Comparison of ENCODE assay signal across 9 mouse cellular contexts in genomic region chr19:10244183-10244582, GRCm38 (mm10). TPM values are rescaled to one million over a fixed set of nuclear protein-coding genes. Genes with fewer than 3 reads are reported as not detected.
DNase-seq lines count a peak whose midpoint lies in the region; ATAC-seq and TF ChIP-seq lines count a peak whose summit lies in the region.
"Had no signal": no experiment of that assay in that cellular context is flagged by ENCODE, and none has a peak within 500 bp of the region (broad histone marks: within the 10 kb centered on the region; RNA-seq: fewer than 3 reads in every experiment).

No protein-coding gene starts in this region.

- no peaks in the 10 kb centered on the region for H3K36me3 ChIP-seq in kidney, embryonic 15.5 days
- H3K36me3 ChIP-seq in G1E (replicated peaks), result no peaks in the 10 kb centered on the region
- H3K36me3 ChIP-seq in liver, adult 2 months (ENCODE audit: control insufficient read depth, insufficient read depth, low read length), result no peaks in the 10 kb centered on the region
- no peaks in the 10 kb centered on the region for H3K36me3 ChIP-seq in stomach, postnatal 0 days (ENCODE audit: control insufficient read depth, insufficient read depth, low read length)
- peaks cover 11% of the 10 kb centered on the region; the same call in 1 of the 2 replicates for H3K36me3 ChIP-seq in midbrain, embryonic 13.5 days

- H3K9me3 ChIP-seq in kidney, embryonic 15.5 days (replicated peaks), result no peaks in the 10 kb centered on the region
- H3K9me3 ChIP-seq in G1E (replicated peaks), result peaks cover 3% of the 10 kb centered on the region; the same call in 1 of the 2 replicates
- no peaks in the 10 kb centered on the region for H3K9me3 ChIP-seq in stomach, postnatal 0 days (ENCODE audit: control insufficient read depth, low read length)
- H3K9me3 ChIP-seq in midbrain, embryonic 13.5 days, result no peaks in the 10 kb centered on the region

- TF ChIP-seq CTCF in G1E (IDR thresholded peaks at IDR 0.05; ENCODE audit: low read depth, low read length), result peak; percentile 35; the same call in 1 of the 2 replicates
- TF ChIP-seq CTCF in bone marrow, adult 2 months (IDR thresholded peaks at IDR 0.05; ENCODE audit: control insufficient read depth, insufficient read depth, low read length), result peak; percentile 57
- TF ChIP-seq CTCF in liver, adult 2 months (IDR thresholded peaks at IDR 0.05; ENCODE audit: low read depth, low read length), result peak; percentile 92
- TF ChIP-seq CTCF in stomach, postnatal 0 days (IDR thresholded peaks at IDR 0.05; ENCODE audit: low read depth), result peak; percentile 81

- 14% methylated on average over 3 of the region's 3 CpGs for WGBS in kidney, embryonic 15.5 days
- 24% methylated on average over 3 of the region's 3 CpGs for WGBS in bone marrow, adult 2 months
- 6% methylated on average over 3 of the region's 3 CpGs for WGBS in liver, adult 2 months
- 18% methylated on average over 3 of the region's 3 CpGs for WGBS in stomach, postnatal 0 days
- WGBS in midbrain, embryonic 13.5 days, result 16% methylated on average over 3 of the region's 3 CpGs

- H3K27ac ChIP-seq in kidney, embryonic 15.5 days, result no peak overlapping the region
- H3K27ac ChIP-seq in bone marrow, adult 2 months (ENCODE audit: control insufficient read depth, insufficient read depth, low read depth, low read length, poor library complexity), result no peak overlapping the region
- H3K27ac ChIP-seq in liver, adult 2 months (replicated peaks; ENCODE audit: insufficient read depth, low read depth, low read length), result no peak overlapping the region
- no peak overlapping the region for H3K27ac ChIP-seq in stomach, postnatal 0 days (replicated peaks)
- no peak overlapping the region for H3K27ac ChIP-seq in midbrain, embryonic 13.5 days
- H3K27ac ChIP-seq: macrophage had no signal

- H3K4me3 ChIP-seq in kidney, embryonic 15.5 days (replicated peaks), result no peak overlapping the region
- H3K4me3 ChIP-seq in G1E (ENCODE audit: low read depth, low read length), result no peak overlapping the region
- no peak overlapping the region for H3K4me3 ChIP-seq in bone marrow, adult 2 months (replicated peaks; ENCODE audit: control insufficient read depth, low read depth, low read length)
- no peak overlapping the region for H3K4me3 ChIP-seq in liver, adult 2 months (ENCODE audit: insufficient read depth, low read depth, low read length)
- H3K4me3 ChIP-seq in stomach, postnatal 0 days (ENCODE audit: low read depth, low read length), result no peak overlapping the region
- no peak overlapping the region for H3K4me3 ChIP-seq in midbrain, embryonic 13.5 days (replicated peaks)

- no peak overlapping the region for H3K9ac ChIP-seq in kidney, embryonic 15.5 days
- H3K9ac ChIP-seq in liver, adult 2 months (ENCODE audit: low read depth, low read length), result no peak overlapping the region
- no peak overlapping the region for H3K9ac ChIP-seq in stomach, postnatal 0 days (ENCODE audit: low read length)
- no peak overlapping the region for H3K9ac ChIP-seq in midbrain, embryonic 13.5 days (replicated peaks)

- H3K4me2 ChIP-seq in kidney, embryonic 15.5 days, result no peak overlapping the region
- H3K4me2 ChIP-seq in stomach, postnatal 0 days (replicated peaks; ENCODE audit: low read depth), result no peak overlapping the region
- no peak overlapping the region for H3K4me2 ChIP-seq in midbrain, embryonic 13.5 days (replicated peaks)

- no peak for TF ChIP-seq POLR2A in bone marrow, adult 2 months (IDR thresholded peaks at IDR 0.05; ENCODE audit: borderline replicate concordance, control insufficient read depth, low read depth, low read length)
- no peak for TF ChIP-seq POLR2A in liver, adult 2 months (IDR thresholded peaks at IDR 0.05; ENCODE audit: extremely low read depth, insufficient read depth, low read length)

- no peak for ATAC-seq in kidney, embryonic 15.5 days (replicated peaks; ENCODE audit: low FRiP score)
- ATAC-seq in G1E (ENCODE audit: extremely low read depth, insufficient number of reproducible peaks, low FRiP score, poor library complexity, severe bottlenecking), result no peak
- peak; percentile 29 to 30; a peak in 1 of 4 replicates for ATAC-seq in hematopoietic stem cell, adult 5-6 weeks (replicated peaks in 1 of 2; ENCODE audit: insufficient read depth in 1 of 2, low FRiP score in 2 of 2, low TSS enrichment in 1 of 2, low read depth in 1 of 2, poor library complexity in 2 of 2, severe bottlenecking in 2 of 2)
- peak; percentile 49; the same call in 1 of the 2 replicates for ATAC-seq in stomach, postnatal 0 days (ENCODE audit: low FRiP score, low TSS enrichment)
- no peak for ATAC-seq in midbrain, embryonic 13.5 days

- peak; percentile 67 for DNase-seq in kidney, adult 18-20 months
- no peak for DNase-seq in G1E (ENCODE audit: low spot score)
- DNase-seq in liver, adult 2 months (ENCODE audit: extremely low read depth, low read depth, low spot score), result peak; percentile 53
- peak; percentile 86 for DNase-seq in stomach, postnatal 0 days (ENCODE audit: low spot score)

- TF ChIP-seq EP300 in stomach, postnatal 0 days (optimal IDR thresholded peaks at IDR 0.05), result no peak

- peaks cover 7% of the 10 kb centered on the region; the same call in 1 of the 2 replicates for H3K27me3 ChIP-seq in kidney, embryonic 15.5 days
- peaks cover 61% of the 10 kb centered on the region for H3K27me3 ChIP-seq in G1E (ENCODE audit: insufficient read depth, low read length)
- no peaks in the 10 kb centered on the region for H3K27me3 ChIP-seq in liver, adult 2 months (ENCODE audit: control insufficient read depth, insufficient read depth, low read length)
- no peaks in the 10 kb centered on the region for H3K27me3 ChIP-seq in stomach, postnatal 0 days (ENCODE audit: control insufficient read depth, insufficient read depth, low read length)
- H3K27me3 ChIP-seq in midbrain, embryonic 13.5 days, result peaks cover 21% of the 10 kb centered on the region

- peaks cover 47% of the 10 kb centered on the region for H3K4me1 ChIP-seq in kidney, embryonic 15.5 days
- H3K4me1 ChIP-seq in G1E (ENCODE audit: insufficient read depth, low read depth, low read length), result 0 out of 2 replicates have a peak, but pooled peaks cover 6% of the 10 kb centered on the region
- H3K4me1 ChIP-seq in bone marrow, adult 2 months (ENCODE audit: control insufficient read depth, insufficient read depth, low read length), result no peaks in the 10 kb centered on the region; the same call in 1 of the 2 replicates
- H3K4me1 ChIP-seq in liver, adult 2 months (ENCODE audit: control insufficient read depth, insufficient read depth, low read length), result peaks cover 8% of the 10 kb centered on the region
- H3K4me1 ChIP-seq in stomach, postnatal 0 days (replicated peaks; ENCODE audit: control insufficient read depth, insufficient read depth), result no peaks in the 10 kb centered on the region
- H3K4me1 ChIP-seq in midbrain, embryonic 13.5 days (replicated peaks), result peaks cover 19% of the 10 kb centered on the region

- H3K79me2 ChIP-seq in liver, adult 2 months (ENCODE audit: control insufficient read depth, insufficient read depth, low read length), result peaks cover 12% of the 10 kb centered on the region; the same call in 1 of the 2 replicates

RNA-seq across cellular contexts. Expression of gene Myrf, which starts 3.6 kb away (rescaled TPM):
- polyA plus RNA-seq in kidney, embryonic 15.5 days (2015; fragmentation: Nextera tagmentation; extraction: Ambion mirVana), result 3.3 and 4.2 TPM in 2 replicates
- total RNA-seq in G1E (2014; fragmentation: Nextera tagmentation) (not detected in 2 replicates), G1E (2017) (0.12 and 0.22 TPM in 2 replicates)
- not detected in 2 replicates for polyA plus RNA-seq in G1E (2012)
- polyA plus RNA-seq in bone marrow, adult 2 months (2011; ENCODE audit: insufficient read depth, insufficient read length, low replicate concordance, missing spikeins), result 0.35 TPM in 1 of 2 replicates, not detected in the other
- not detected in 2 replicates for total RNA-seq in hematopoietic stem cell, adult 5-6 weeks (2017)
- total RNA-seq in liver, adult 2 months (2014; rRNA removed), result 3.0 and 5.3 TPM in 2 replicates
- 23.4 and 31.4 TPM in 2 replicates for polyA plus RNA-seq in liver, adult 2 months (2012; rRNA removed)
- polyA plus RNA-seq in stomach, postnatal 0 days (2015; fragmentation: Nextera tagmentation; extraction: Ambion mirVana), result 9.6 and 10.7 TPM in 2 replicates
- polyA plus RNA-seq in midbrain, embryonic 13.5 days (2015; fragmentation: Nextera tagmentation; extraction: Ambion mirVana), result 0.58 and 0.77 TPM in 2 replicates

RNA-seq across cellular contexts. Expression of gene Fen1, which starts 40.2 kb away (rescaled TPM):
- 109 and 111 TPM in 2 replicates for polyA plus RNA-seq in kidney, embryonic 15.5 days (2015; fragmentation: Nextera tagmentation; extraction: Ambion mirVana)
- 23.1 and 30.8 TPM in 2 replicates for total RNA-seq in G1E (2014; fragmentation: Nextera tagmentation)
- total RNA-seq in G1E (2017), result 167 and 180 TPM in 2 replicates
- 51.2 and 86.3 TPM in 2 replicates for polyA plus RNA-seq in G1E (2012)
- 64.3 and 77.3 TPM in 2 replicates for polyA plus RNA-seq in bone marrow, adult 2 months (2011; ENCODE audit: insufficient read depth, insufficient read length, low replicate concordance, missing spikeins)
- total RNA-seq in hematopoietic stem cell, adult 5-6 weeks (2017), result 85.9 and 90.2 TPM in 2 replicates
- 3.0 and 4.6 TPM in 2 replicates for total RNA-seq in liver, adult 2 months (2014; rRNA removed)
- polyA plus RNA-seq in liver, adult 2 months (2012; rRNA removed), result 2.3 and 2.5 TPM in 2 replicates
- 27.8 and 29.2 TPM in 2 replicates for polyA plus RNA-seq in stomach, postnatal 0 days (2015; fragmentation: Nextera tagmentation; extraction: Ambion mirVana)
- 47.9 and 49.6 TPM in 2 replicates for polyA plus RNA-seq in midbrain, embryonic 13.5 days (2015; fragmentation: Nextera tagmentation; extraction: Ambion mirVana)

RNA-seq across cellular contexts. Expression of gene Tmem258, which starts 40.4 kb away (rescaled TPM):
- 477 and 511 TPM in 2 replicates for polyA plus RNA-seq in kidney, embryonic 15.5 days (2015; fragmentation: Nextera tagmentation; extraction: Ambion mirVana)
- 24.2 and 40.3 TPM in 2 replicates for total RNA-seq in G1E (2014; fragmentation: Nextera tagmentation)
- total RNA-seq in G1E (2017), result 178 and 219 TPM in 2 replicates
- polyA plus RNA-seq in G1E (2012), result 13.9 and 20.3 TPM in 2 replicates
- 54.6 and 126 TPM in 2 replicates for polyA plus RNA-seq in bone marrow, adult 2 months (2011; ENCODE audit: insufficient read depth, insufficient read length, low replicate concordance, missing spikeins)
- total RNA-seq in hematopoietic stem cell, adult 5-6 weeks (2017), result 102 and 111 TPM in 2 replicates
- 41.1 and 63.0 TPM in 2 replicates for total RNA-seq in liver, adult 2 months (2014; rRNA removed)
- polyA plus RNA-seq in liver, adult 2 months (2012; rRNA removed), result 80.0 and 133 TPM in 2 replicates
- polyA plus RNA-seq in stomach, postnatal 0 days (2015; fragmentation: Nextera tagmentation; extraction: Ambion mirVana), result 330 and 370 TPM in 2 replicates
- polyA plus RNA-seq in midbrain, embryonic 13.5 days (2015; fragmentation: Nextera tagmentation; extraction: Ambion mirVana), result 386 and 396 TPM in 2 replicates

Comparison
In these comparisons a context has a peak if more than half of its experiments do, and no peak if none do; other contexts are left out.
1. ATAC-seq: peak in hematopoietic stem cell, adult 5-6 weeks (2 of 2) and stomach, postnatal 0 days (single experiment); none in kidney, embryonic 15.5 days (single experiment), G1E (single experiment) and midbrain, embryonic 13.5 days (single experiment).
2. CTCF ChIP-seq: peak in every context shown above with its lines; median percentile 92 in liver, adult 2 months; 81 in stomach, postnatal 0 days; 57 in bone marrow, adult 2 months; 35 in G1E.